Mouse (Mus musculus): ENCODE measurements around the gene Vmn1r174. TPM values are rescaled to one million over a fixed set of nuclear protein-coding genes. Genes with fewer than 3 reads are reported as not detected.

Gene Vmn1r174
- polyA plus RNA-seq (2015; fragmentation: Nextera tagmentation; extraction: Ambion mirVana): not detected in 2 replicates

GRCm38 (mm10) chr7:23751970-23752369 lies at the start of gene Vmn1r174:
Gene Vmn1r174 (plus strand): TSS chr7:23752270.

GRCm38 (mm10) chr7:23810543-23810942 lies 58.5 kb downstream of the Vmn1r174 start, which contains the start of gene Vmn1r175:
Gene Vmn1r175 (minus strand): TSS chr7:23810643.

Other genes with a start within 250 kb of the Vmn1r174 start
- not detected in 2 replicates for gene Vmn1r167, start 245.1 kb upstream of the Vmn1r174 start, polyA plus RNA-seq (2015; fragmentation: Nextera tagmentation; extraction: Ambion mirVana)
- not detected in 2 replicates for gene Vmn1r168, start 212.5 kb upstream of the Vmn1r174 start, polyA plus RNA-seq (2015; fragmentation: Nextera tagmentation; extraction: Ambion mirVana)
- not detected in 2 replicates for gene Vmn1r169, start 176.7 kb upstream of the Vmn1r174 start, polyA plus RNA-seq (2015; fragmentation: Nextera tagmentation; extraction: Ambion mirVana)
- gene Vmn1r170, start 146.1 kb upstream of the Vmn1r174 start, polyA plus RNA-seq (2015; fragmentation: Nextera tagmentation; extraction: Ambion mirVana): not detected in 2 replicates
- gene Vmn1r171, start 121.5 kb upstream of the Vmn1r174 start, polyA plus RNA-seq (2015; fragmentation: Nextera tagmentation; extraction: Ambion mirVana): not detected in 2 replicates
- gene Vmn1r172, start 94.0 kb upstream of the Vmn1r174 start, polyA plus RNA-seq (2015; fragmentation: Nextera tagmentation; extraction: Ambion mirVana): not detected in 2 replicates
- gene Vmn1r173, start 51.6 kb upstream of the Vmn1r174 start, polyA plus RNA-seq (2015; fragmentation: Nextera tagmentation; extraction: Ambion mirVana): not detected in 2 replicates
- not detected in 2 replicates for gene Vmn1r175, start 58.4 kb downstream of the Vmn1r174 start, polyA plus RNA-seq (2015; fragmentation: Nextera tagmentation; extraction: Ambion mirVana)
- not detected in 2 replicates for gene Vmn1r176, start 85.1 kb downstream of the Vmn1r174 start, polyA plus RNA-seq (2015; fragmentation: Nextera tagmentation; extraction: Ambion mirVana)
- gene Vmn1r177, start 114.2 kb downstream of the Vmn1r174 start, polyA plus RNA-seq (2015; fragmentation: Nextera tagmentation; extraction: Ambion mirVana): not detected in 2 replicates
- not detected in 2 replicates for gene Vmn1r178, start 139.7 kb downstream of the Vmn1r174 start, polyA plus RNA-seq (2015; fragmentation: Nextera tagmentation; extraction: Ambion mirVana)
- gene Vmn1r179, start 174.7 kb downstream of the Vmn1r174 start, polyA plus RNA-seq (2015; fragmentation: Nextera tagmentation; extraction: Ambion mirVana): not detected in 2 replicates
- gene Vmn1r180, start 198.4 kb downstream of the Vmn1r174 start, polyA plus RNA-seq (2015; fragmentation: Nextera tagmentation; extraction: Ambion mirVana): not detected in 2 replicates
- not detected in 2 replicates for gene Vmn1r181, start 222.3 kb downstream of the Vmn1r174 start, polyA plus RNA-seq (2015; fragmentation: Nextera tagmentation; extraction: Ambion mirVana)
- not detected in 2 replicates for gene V1rd19, start 249.4 kb downstream of the Vmn1r174 start, polyA plus RNA-seq (2015; fragmentation: Nextera tagmentation; extraction: Ambion mirVana)

Measured in urinary bladder, postnatal 0 days (tissue).